Mouse (Mus musculus) Patski (cell line): Measurements from ENCODE around the gene Ablim1. TPM values are rescaled to one million over a fixed set of nuclear protein-coding genes. Genes with fewer than 3 reads are reported as not detected.
"Not testable (repeated sequence)": the region's sequence is repeated elsewhere in the genome, so short reads cannot be mapped to it uniquely, and the experiment has no call there.

Experiments
- ATAC-seq: fragments of 100-300 bp; one replicate; pipeline ENCODE4 v1.8.0; 2021
- CTCF ChIA-PET: fragments of 350-600 bp; sonication (Branson Sonifier 250); formaldehyde crosslinking; loops from one replicate; lab custom pipeline; 2022; ENCODE audit warnings: inconsistent platforms; lab: Charles Lee
- POLR2A ChIA-PET: fragments of 350-600 bp; sonication (Branson Sonifier 250); formaldehyde crosslinking; loops from one replicate; lab custom pipeline; 2022; ENCODE audit warnings: antibody characterized with exemption, inconsistent platforms; lab: Charles Lee
- DNase-seq: peaks from one replicate; pipeline ENCODE4 v3.0.0-alpha.2; 2011; ENCODE audit warnings: low read depth, low spot score
- H3K27me3 ChIP-seq: fragments of 371-371 bp; one replicate; pipeline ENCODE4 v1.5.1; 2021
- CTCF ChIP-seq: fragments of 100-300 bp; IDR thresholded peaks from one replicate; pipeline ENCODE4 v1.5.1; 2021
- in situ Hi-C: fragments of 300-500 bp; cut with MboI; formaldehyde crosslinking; loops from 3 replicates; pipeline ENCODE4 v1.11.1; 2018; ENCODE audit warnings: low pct_unique_long_range_greater_than_20kb, mixed read lengths
- polyA plus RNA-seq: library from polyadenylated mRNA; unstranded; gene quantifications from one replicate; pipeline ENCODE4 v1.2.3, GENCODE M21; 2021

Ablim1 gene
- polyA plus RNA-seq, 1 experiment from 2014 or later = 105 TPM

DNA sequence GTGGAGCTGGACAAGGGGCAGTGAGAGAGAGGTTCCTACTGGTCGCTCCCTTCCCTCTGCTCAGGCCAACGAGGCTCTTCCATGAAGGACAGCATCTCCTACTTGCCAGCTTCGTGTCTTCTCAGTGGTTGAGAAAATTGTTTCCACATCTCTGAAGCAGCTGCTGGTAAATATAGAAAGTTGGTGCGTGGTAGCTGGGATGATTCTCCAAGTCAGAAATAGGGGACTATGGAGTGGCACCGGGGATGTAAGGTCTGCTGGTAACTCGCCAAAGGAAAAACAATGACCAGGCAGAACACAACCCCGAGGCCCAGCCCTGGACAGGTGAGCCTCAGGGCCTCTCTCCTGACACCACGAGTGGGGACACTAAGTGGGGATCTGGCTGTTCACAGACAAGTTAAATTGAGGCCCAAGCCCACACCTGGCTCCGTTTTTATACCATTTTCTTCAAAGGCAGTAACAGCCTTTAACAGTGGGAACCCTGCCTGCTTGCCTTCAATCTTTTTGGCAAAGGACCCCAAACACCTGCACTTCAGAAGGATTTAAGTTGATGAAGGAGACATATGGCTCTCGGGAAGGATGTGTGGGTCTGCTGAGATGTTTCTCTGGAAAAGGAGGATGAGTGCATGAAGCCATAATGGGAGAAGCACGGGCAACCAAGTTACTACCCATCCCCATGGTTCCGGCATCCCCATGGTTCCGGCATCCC is 175.7 kb downstream of the Ablim1 start:
- CTCF ChIA-PET = interaction anchor here (1.0 to 2.2 kb wide), 9 partner anchors 9 to 190 kb away, joined by 3 to 13 read pairs (median 4); no protein-coding TSS in a partner anchor
- no peaks in the 10 kb centered on the region for H3K27me3 ChIP-seq
- ATAC-seq (no peak), DNase-seq (no peak)
- no peak for TF ChIP-seq CTCF
- in situ Hi-C loops = no loop called here
- POLR2A ChIA-PET = no interaction called here

DNA sequence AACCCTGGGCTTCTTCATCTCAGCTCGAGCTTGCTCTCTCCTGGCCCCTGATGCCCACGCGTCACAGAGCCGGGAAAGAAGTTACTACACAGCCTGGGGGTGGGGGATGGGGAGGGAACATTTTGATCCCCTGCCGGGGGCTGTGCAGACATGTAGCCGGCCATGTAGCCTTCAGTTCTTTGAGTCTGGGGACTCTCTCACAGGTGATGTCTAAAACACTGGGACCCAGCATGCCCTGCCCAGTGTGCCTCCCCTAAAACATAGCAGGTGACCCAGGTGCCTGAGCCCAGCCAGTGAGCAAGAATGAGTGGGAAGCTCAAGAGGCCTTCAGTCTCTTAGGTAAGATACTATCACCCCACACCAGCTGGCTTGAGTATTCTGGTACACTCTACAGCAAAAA is 176.2 kb downstream of the Ablim1 start:
- CTCF ChIA-PET = interaction anchor here (0.8 to 2.2 kb wide), 11 partner anchors 8 to 190 kb away, joined by 3 to 13 read pairs (median 4); no protein-coding TSS in a partner anchor
- DNase-seq (no peak), ATAC-seq (no peak)
- POLR2A ChIA-PET = interaction anchor here (0.7 kb wide), 2 partner anchors 129 to 145 kb away, joined by 6 to 8 read pairs; no protein-coding TSS in a partner anchor
- no peaks in the 10 kb centered on the region for H3K27me3 ChIP-seq
- no peak for TF ChIP-seq CTCF
- in situ Hi-C loops = no loop called here

DNA sequence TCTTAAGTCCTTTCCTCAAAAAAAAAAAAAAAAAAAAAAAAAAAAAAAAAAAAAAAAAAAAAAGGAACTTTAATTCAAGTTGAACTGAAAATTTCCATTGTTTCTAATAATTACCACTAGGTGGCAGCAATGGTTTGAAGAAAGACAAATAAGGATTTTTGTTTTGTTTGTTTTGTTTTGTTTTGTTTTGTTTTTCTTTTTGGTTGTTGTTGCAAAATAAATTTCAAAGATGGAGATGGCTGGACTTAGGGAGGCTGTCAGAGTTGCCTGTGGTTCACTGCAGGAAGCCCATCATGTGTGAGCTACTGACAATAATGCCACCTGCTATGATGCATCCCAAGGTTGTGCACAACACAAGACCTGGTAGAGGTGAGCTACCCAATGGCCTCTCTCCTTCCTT is 176.7 kb downstream of the Ablim1 start:
- POLR2A ChIA-PET = interaction anchor here (0.7 kb wide), 2 partner anchors 128 to 145 kb away, joined by 6 to 8 read pairs; no protein-coding TSS in a partner anchor
- peak; percentile 46 for TF ChIP-seq CTCF

DNA sequence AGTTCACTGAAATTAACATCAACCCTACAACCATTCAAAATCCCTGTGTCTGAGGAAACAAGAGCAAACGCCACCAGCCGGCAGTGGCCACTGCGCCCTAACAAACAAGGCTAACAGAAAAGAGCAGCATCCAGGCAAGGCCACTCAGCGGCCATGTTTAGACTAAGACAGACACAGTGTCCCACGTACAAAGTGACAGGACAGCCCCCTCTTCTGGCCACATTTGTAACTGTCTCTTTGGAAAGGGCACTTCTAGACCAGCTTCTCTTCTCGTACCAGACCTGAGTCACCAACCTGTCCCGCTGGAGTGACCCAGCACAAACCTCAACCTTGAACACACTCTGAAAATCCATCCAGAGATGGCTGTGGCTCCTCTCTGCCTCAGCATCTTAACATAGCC is 178.5 kb downstream of the Ablim1 start:
- in situ Hi-C loops = no loop called here
- ChIA-PET CTCF (interaction anchor here (0.9 to 1.4 kb wide), 3 partner anchors 14 to 192 kb away, joined by 3 to 4 read pairs (median 3); no protein-coding TSS in a partner anchor), POLR2A (no interaction called here)
- H3K27me3 ChIP-seq = no peaks in the 10 kb centered on the region
- no peak for TF ChIP-seq CTCF
- no peak for ATAC-seq
- no peak for DNase-seq

More for the DNA sequence above, 176.7 kb downstream of the Ablim1 start:
- CTCF ChIA-PET = interaction anchor here (0.8 to 2.2 kb wide), 11 partner anchors 8 to 191 kb away, joined by 3 to 13 read pairs (median 4); no protein-coding TSS in a partner anchor
- ATAC-seq = no peak
- DNase-seq = no peak
- in situ Hi-C loops = no loop called here
- H3K27me3 ChIP-seq = no peaks in the 10 kb centered on the region

DNA sequence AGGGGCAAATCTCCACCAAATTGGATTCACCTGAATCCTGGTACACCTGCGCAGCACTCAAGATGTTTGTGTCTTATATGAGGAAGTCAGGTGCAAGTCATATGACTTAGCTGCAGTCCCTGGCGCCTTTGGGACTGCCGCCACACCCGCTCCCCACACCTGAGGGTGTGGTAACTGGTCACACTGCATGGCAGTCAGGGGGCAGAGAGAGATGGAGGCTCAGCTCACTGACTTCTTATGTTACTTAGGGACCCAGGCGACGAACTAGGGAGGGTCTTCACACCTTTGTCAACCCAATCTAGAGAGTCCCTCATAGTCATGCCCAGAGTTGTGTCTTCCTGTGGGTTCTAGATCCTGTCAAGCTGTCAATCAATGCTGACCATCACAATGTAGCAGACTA is 179.1 kb downstream of the Ablim1 start:
- ATAC-seq, in situ Hi-C loops, H3K27me3 ChIP-seq, POLR2A ChIA-PET, DNase-seq: not testable (repeated sequence)
- CTCF ChIA-PET = interaction anchor here (0.9 to 1.5 kb wide), 3 partner anchors 80 to 193 kb away, joined by 3 to 4 read pairs (median 4); no protein-coding TSS in a partner anchor

DNA sequence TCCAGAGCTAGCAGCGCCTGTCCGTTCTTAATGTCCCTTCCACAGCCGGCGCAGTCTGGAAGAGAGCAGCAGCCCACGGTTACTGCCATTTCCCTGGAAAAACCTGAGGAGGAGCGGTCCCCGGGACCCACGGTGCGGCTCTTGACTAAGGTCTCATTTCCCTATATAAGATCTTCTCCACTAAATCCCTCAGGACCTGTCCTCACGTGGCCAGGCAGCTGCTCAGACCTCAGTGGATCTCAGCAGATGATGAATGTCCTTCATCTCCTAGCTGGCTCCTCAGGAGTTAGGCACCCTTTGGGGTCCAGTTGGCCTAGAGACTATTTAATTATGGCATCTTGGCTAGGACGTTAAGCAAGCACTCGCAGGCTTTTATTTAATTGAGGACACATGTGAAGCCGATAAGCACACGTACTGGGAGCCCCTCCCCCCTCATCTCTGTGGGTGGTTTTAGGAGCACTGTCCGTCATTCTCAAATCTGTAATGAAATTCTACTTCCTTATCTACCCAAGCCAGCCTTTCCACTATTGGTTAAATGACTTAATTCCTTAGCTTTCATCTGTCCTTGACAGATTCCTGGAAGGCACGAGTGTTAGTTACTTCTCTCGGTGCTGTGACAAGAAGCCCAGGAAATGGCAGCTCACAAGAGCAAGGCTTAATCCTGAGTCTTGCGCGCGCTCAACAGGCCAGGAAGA is 179.9 kb downstream of the Ablim1 start:
- no peaks in the 10 kb centered on the region for H3K27me3 ChIP-seq
- ChIA-PET CTCF (interaction anchor here (1.4 to 1.5 kb wide), 2 partner anchors 16 to 194 kb away, joined by 3 to 4 read pairs; no protein-coding TSS in a partner anchor), POLR2A (no interaction called here)
- ATAC-seq = no peak
- no peak for TF ChIP-seq CTCF
- DNase-seq = no peak
- in situ Hi-C loops = no loop called here

DNA sequence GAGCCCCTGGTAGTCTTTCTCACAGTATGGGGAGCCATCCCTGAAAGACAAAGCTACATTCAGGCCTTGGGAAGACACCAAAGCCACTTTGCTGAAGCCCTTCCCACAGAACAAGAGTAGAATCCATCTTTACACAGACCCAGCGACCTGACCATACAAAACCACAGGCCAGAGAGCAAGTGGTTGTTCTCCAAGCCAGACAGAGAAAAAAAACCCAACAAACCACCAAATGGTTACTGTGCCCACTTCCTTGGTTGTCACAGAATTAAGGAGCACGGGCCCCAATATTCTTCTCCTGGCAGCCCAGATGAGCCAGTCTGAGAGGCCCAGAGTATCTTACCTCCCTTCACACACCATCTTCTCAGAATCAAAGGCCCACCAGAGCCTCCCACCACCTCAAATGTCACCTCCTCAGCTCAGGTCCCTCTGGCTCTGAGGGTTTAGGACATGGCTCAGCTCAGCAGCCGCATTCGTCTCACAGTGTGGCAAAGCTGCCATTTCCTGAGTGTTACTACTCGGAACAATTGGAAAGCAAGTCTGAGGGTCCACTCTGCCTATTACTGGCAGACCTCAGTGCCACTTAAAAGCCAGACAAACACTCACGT is 181.7 kb downstream of the Ablim1 start:
- POLR2A ChIA-PET = no interaction called here
- in situ Hi-C loops = no loop called here
- CTCF ChIA-PET = interaction anchor here (1.2 to 1.4 kb wide), 3 partner anchors 14 to 196 kb away, joined by 3 read pairs; no protein-coding TSS in a partner anchor
- H3K27me3 ChIP-seq = no peaks in the 10 kb centered on the region
- no peak for TF ChIP-seq CTCF
- ATAC-seq (no peak), DNase-seq (no peak)

DNA sequence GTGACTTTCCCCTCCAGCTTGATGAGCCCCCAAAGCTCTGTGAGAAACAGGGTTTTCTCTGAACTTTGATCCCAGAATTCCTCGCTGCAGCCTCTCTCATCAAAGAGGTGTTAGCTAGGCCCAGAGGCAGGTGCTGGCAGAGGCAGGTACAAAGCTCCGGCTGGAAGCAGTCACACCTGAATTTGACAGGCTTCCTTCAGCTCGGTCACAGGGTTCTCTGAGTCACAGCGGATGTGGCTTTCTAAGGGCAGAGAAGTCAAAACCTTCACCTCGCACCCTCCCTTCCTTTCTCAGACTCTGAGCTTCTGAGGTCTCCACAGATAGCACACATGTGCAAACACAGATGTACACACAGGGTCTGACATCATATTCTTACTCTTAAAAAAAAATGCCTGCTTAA is 182.4 kb downstream of the Ablim1 start:
- ChIA-PET POLR2A (interaction anchor here (0.6 kb wide), 1 partner anchor 108 kb away, joined by 3 read pairs; no protein-coding TSS in a partner anchor), CTCF (interaction anchor here (1.4 kb wide), 1 partner anchor 13 kb away, joined by 4 read pairs; no protein-coding TSS in a partner anchor)
- in situ Hi-C loops = no loop called here
- H3K27me3 ChIP-seq = no peaks in the 10 kb centered on the region
- no peak for TF ChIP-seq CTCF
- no peak for ATAC-seq
- DNase-seq = no peak

DNA sequence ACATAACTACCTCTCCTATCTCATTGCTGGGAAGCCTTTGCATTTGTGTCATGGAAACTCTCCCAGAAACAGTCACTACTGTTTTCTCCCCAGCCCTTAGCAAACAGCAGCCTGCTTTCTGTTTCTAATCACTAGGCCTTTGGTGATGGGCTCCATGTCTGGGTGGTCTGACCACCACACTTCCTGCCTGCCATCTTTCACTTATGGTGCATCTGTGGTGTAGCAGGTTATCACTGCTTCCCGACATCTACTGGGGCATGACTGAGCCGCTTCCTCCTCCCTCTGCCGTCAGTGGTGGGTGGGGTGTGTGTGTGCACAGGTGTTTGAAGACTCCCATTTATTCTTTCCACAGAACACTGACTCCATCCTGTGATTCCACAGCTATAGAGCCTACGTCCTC is 183.4 kb downstream of the Ablim1 start:
- in situ Hi-C loops = no loop called here
- no peak for ATAC-seq
- POLR2A ChIA-PET = no interaction called here

DNA sequence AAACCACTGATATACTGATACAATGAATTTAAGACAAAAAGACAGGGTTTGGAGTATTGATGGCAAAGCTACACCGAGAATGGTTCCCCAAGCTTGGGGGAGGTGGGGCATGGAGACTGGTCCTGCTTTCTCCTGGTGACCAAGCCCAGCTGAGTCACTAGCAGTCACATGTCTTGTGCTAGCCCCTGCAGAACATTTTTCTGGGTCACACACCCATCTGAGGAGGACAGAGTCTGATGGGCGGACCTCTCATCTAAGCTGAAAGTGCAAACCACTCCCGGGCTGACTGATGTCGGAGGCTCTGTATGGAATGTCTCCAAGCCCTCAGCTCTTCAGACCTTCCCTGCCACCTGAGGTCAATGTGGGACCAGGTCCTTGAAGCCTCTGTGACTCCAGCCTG is 184.1 kb downstream of the Ablim1 start:
- TF ChIP-seq CTCF = no peak
- CTCF ChIA-PET = interaction anchor here (0.9 to 1.0 kb wide), 2 partner anchors 8 to 11 kb away, joined by 3 read pairs; no protein-coding TSS in a partner anchor
- H3K27me3 ChIP-seq = no peaks in the 10 kb centered on the region
- in situ Hi-C loops = no loop called here
- POLR2A ChIA-PET = interaction anchor here (0.6 to 1.7 kb wide), 3 partner anchors 17 to 231 kb away, joined by 3 to 6 read pairs (median 3); no protein-coding TSS in a partner anchor
- DNase-seq = no peak
- ATAC-seq = no peak

More for the DNA sequence above, 183.4 kb downstream of the Ablim1 start:
- no peak for DNase-seq
- no peak for TF ChIP-seq CTCF
- CTCF ChIA-PET = interaction anchor here (1.4 kb wide), 1 partner anchor 12 kb away, joined by 4 read pairs; no protein-coding TSS in a partner anchor
- H3K27me3 ChIP-seq = no peaks in the 10 kb centered on the region
